Mouse (Mus musculus) cortical plate, adult 2 months (tissue): ENCODE data around the gene Col27a1.

Experiments
- CTCF ChIP-seq: fragments of 200-500 bp; IDR thresholded peaks from 2 replicates; pipeline ENCODE4 v1.5.1; 2011; ENCODE audit warnings: mild to moderate bottlenecking, control low read depth, low read length; ENCODE audit not compliant: insufficient read depth; ENCODE audit errors: extremely low read depth
- POLR2A ChIP-seq: fragments of 200-500 bp; IDR thresholded peaks from 2 replicates; pipeline ENCODE4 v1.6.1; 2011; ENCODE audit warnings: mild to moderate bottlenecking, low read length, control low read depth; ENCODE audit not compliant: insufficient read depth; ENCODE audit errors: extremely low read depth

- TF ChIP-seq POLR2A = no peak
- no peak for TF ChIP-seq CTCF
Measured at GRCm38 (mm10) chr4:63276571-63276970, 62.8 kb downstream of the Col27a1 start.
